Comparison of ENCODE assay signal across 28 mouse cellular contexts in genomic region chr8:111091706-111092105, GRCm38 (mm10). TPM values are rescaled to one million over a fixed set of nuclear protein-coding genes. Genes with fewer than 3 reads are reported as not detected.
DNase-seq lines count a peak whose midpoint lies in the region; ATAC-seq and TF ChIP-seq lines count a peak whose summit lies in the region.
"Had no signal": no experiment of that assay in that cellular context is flagged by ENCODE, and none has a peak within 500 bp of the region (broad histone marks: within the 10 kb centered on the region; RNA-seq: fewer than 3 reads in every experiment).

No protein-coding gene starts in this region.

- peaks cover 5% of the 10 kb centered on the region for H3K4me1 ChIP-seq in heart, adult 2 months (ENCODE audit: control insufficient read depth, insufficient read depth, low read length)
- H3K4me1 ChIP-seq in heart, postnatal 0 days (ENCODE audit: control insufficient read depth, insufficient read depth) = peaks cover 6% of the 10 kb centered on the region; the same call in 1 of the 2 replicates

- H3K4me2 ChIP-seq in heart, postnatal 0 days (ENCODE audit: low read depth, low read length) = no peak overlapping the region
- H3K4me2 ChIP-seq: forebrain, embryonic 13.5 days; intestine, embryonic 15.5 days; liver, embryonic 13.5 days; midbrain, embryonic 11.5 days; neural tube, embryonic 15.5 days had no signal

- ATAC-seq in frontal cortex, adult (ENCODE audit: low TSS enrichment) = peak; percentile 39; the same call in 1 of the 2 replicates
- ATAC-seq in heart, postnatal 0 days (ENCODE audit: insufficient read depth, low read depth) = no peak
- ATAC-seq: activated CD4-positive, CD25-positive, alpha-beta regulatory T cell, adult 4 months; forebrain, embryonic 13.5 days; hindbrain, embryonic 16.5 days; intestine, embryonic 15.5 days had no signal

- H3K9ac ChIP-seq in heart, adult 2 months (ENCODE audit: low read depth, low read length) = no peak overlapping the region
- H3K9ac ChIP-seq in heart, postnatal 0 days (replicated peaks; ENCODE audit: low read depth, low read length) = no peak overlapping the region
- H3K9ac ChIP-seq: forebrain, embryonic 13.5 days; intestine, embryonic 15.5 days; liver, embryonic 13.5 days; neural tube, embryonic 15.5 days had no signal

- H3K79me2 ChIP-seq in heart, adult 2 months (replicated peaks; ENCODE audit: control insufficient read depth, insufficient read depth, low read length) = no peaks in the 10 kb centered on the region; the same call in 1 of the 2 replicates

- no peak for DNase-seq in frontal cortex, postnatal 10 days (ENCODE audit: low spot score in 2 of 2)
- no peak for DNase-seq in heart, adult 2 months
- no peak for DNase-seq in heart, adult 11 months
- peak; percentile 30 for DNase-seq in heart, postnatal 0 days (ENCODE audit: low spot score)
- no peak for DNase-seq in heart, postnatal 14 days
- peak; percentile 18 to 36 for DNase-seq in heart, postnatal 10 days
- DNase-seq in cerebellum, postnatal 25 days = no peak
- DNase-seq: adrenal gland, postnatal 10 days; cerebellum, adult 8-10 months; kidney, adult 8-10 months; kidney, postnatal 10 days; liver, embryonic 13.5 days; lung, adult 2 months; lung, postnatal 14 days had no signal

- TF ChIP-seq EP300 in heart, adult 2 months (IDR thresholded peaks at IDR 0.05; ENCODE audit: insufficient read depth, low read depth, low read length) = no peak
- no peak for TF ChIP-seq EP300 in heart, postnatal 0 days (IDR thresholded peaks at IDR 0.05; ENCODE audit: low read depth)

- intact Hi-C loops in heart, adult 2 months (cut with DNase I) = loop anchor here (2.0 kb wide), 1 partner anchor 35 kb away; the partner anchor contains the start of gene Exosc6
- intact Hi-C loops in heart, postnatal 14 days (cut with DNase I) = loop anchor here (2.0 to 10.0 kb wide), 3 partner anchors 35 to 467 kb away; partner anchors contain the start of gene Exosc6
- intact Hi-C loops in heart, postnatal 10 days (cut with DNase I) = loop anchor here (2.0 to 5.0 kb wide), 3 partner anchors 35 to 344 kb away; partner anchors contain the start of gene Exosc6

- peaks cover 5% of the 10 kb centered on the region; the same call in 1 of the 2 replicates for H3K36me3 ChIP-seq in heart, adult 2 months (ENCODE audit: control insufficient read depth, insufficient read depth, low read length)
- H3K36me3 ChIP-seq in heart, postnatal 0 days (replicated peaks; ENCODE audit: control insufficient read depth, insufficient read depth, low read length) = no peaks in the 10 kb centered on the region
- H3K36me3 ChIP-seq: hindbrain, embryonic 10.5 days; intestine, embryonic 15.5 days; liver, embryonic 13.5 days; neural tube, embryonic 15.5 days had no signal

- no peaks in the 10 kb centered on the region for H3K9me3 ChIP-seq in heart, postnatal 0 days (replicated peaks; ENCODE audit: control insufficient read depth, low read length)
- H3K9me3 ChIP-seq: forebrain, embryonic 13.5 days; hindbrain, embryonic 10.5 days; intestine, embryonic 15.5 days; liver, embryonic 13.5 days; neural tube, embryonic 15.5 days had no signal

- H3K4me3 ChIP-seq in heart, adult 2 months = no peak overlapping the region
- no peak overlapping the region for H3K4me3 ChIP-seq in heart, postnatal 0 days (ENCODE audit: low read depth, low read length)
- H3K4me3 ChIP-seq: forebrain, embryonic 13.5 days; hindbrain, embryonic 10.5 days; intestine, embryonic 15.5 days; liver, embryonic 13.5 days; neural tube, embryonic 15.5 days had no signal

- 39% methylated on average over 7 of the region's 7 CpGs for WGBS in heart, adult 2 months
- 38% methylated on average over 7 of the region's 7 CpGs for WGBS in heart, postnatal 0 days

- H3K27me3 ChIP-seq in heart, adult 2 months (ENCODE audit: control insufficient read depth, insufficient read depth, low read length) = no peaks in the 10 kb centered on the region
- no peaks in the 10 kb centered on the region for H3K27me3 ChIP-seq in heart, postnatal 0 days (ENCODE audit: control insufficient read depth, insufficient read depth, low read length)
- H3K27me3 ChIP-seq: forebrain, embryonic 13.5 days; intestine, embryonic 15.5 days; neural tube, embryonic 15.5 days had no signal

- H3K27ac ChIP-seq in heart, adult 2 months = peak overlapping the region; percentile 75
- peak overlapping the region; percentile 50; the same call in 1 of the 2 replicates for H3K27ac ChIP-seq in heart, postnatal 0 days (ENCODE audit: low read depth)
- H3K27ac ChIP-seq: forebrain, embryonic 13.5 days; hindbrain, embryonic 10.5 days; intestine, embryonic 15.5 days; liver, embryonic 13.5 days; neural tube, embryonic 15.5 days; stomach, postnatal 0 days had no signal

- no peak for TF ChIP-seq CTCF in heart, adult 2 months (IDR thresholded peaks at IDR 0.05)
- TF ChIP-seq CTCF in heart, postnatal 0 days (IDR thresholded peaks at IDR 0.05; ENCODE audit: low read depth) = no peak

- peak; percentile 40; the same call in 1 of the 2 replicates for TF ChIP-seq POLR2A in heart, adult 2 months (IDR thresholded peaks at IDR 0.05; ENCODE audit: insufficient read depth, low read depth, low read length)

RNA-seq across cellular contexts. Expression of gene Clec18a, which starts 0.5 kb away (rescaled TPM):
- 1 to 10 TPM; 1.1 to 1.3 TPM for total RNA-seq in heart, adult 2 months (2021)
- polyA plus RNA-seq in heart, adult 2 months (2012; rRNA removed) = 1.1 and 1.6 TPM in 2 replicates
- total RNA-seq in heart, postnatal 0 days (2014; rRNA removed; ENCODE audit: low replicate concordance) = not detected in 2 replicates
- polyA plus RNA-seq in heart, postnatal 0 days (2015; fragmentation: Nextera tagmentation; extraction: Ambion mirVana) = 0.05 and 0.10 TPM in 2 replicates
- total RNA-seq in heart, postnatal 14 days (2021) = under 1 TPM; 0.41 to 0.76 TPM
- total RNA-seq in heart, postnatal 10 days (2021) = under 1 TPM; 0.12 to 0.24 TPM
- total RNA-seq: megakaryocyte progenitor cell, adult 5-6 weeks; midbrain, postnatal 0 days had no signal
- polyA plus RNA-seq: activated CD4-positive, CD25-positive, alpha-beta regulatory T cell, adult 4 months; liver, embryonic 13.5 days; stomach, postnatal 0 days; thymus, postnatal 0 days had no signal

RNA-seq across cellular contexts. Expression of gene Pdpr, which starts 2.7 kb away (rescaled TPM):
- total RNA-seq in heart, adult 2 months (2021) = 100 to 1,000 TPM in 1 of 2 experiments, 10 to 100 TPM in 1; 88.3 to 114 TPM
- 28.5 and 55.3 TPM in 2 replicates for polyA plus RNA-seq in heart, adult 2 months (2012; rRNA removed)
- total RNA-seq in heart, postnatal 0 days (2014; rRNA removed; ENCODE audit: low replicate concordance) = 67.8 and 87.4 TPM in 2 replicates
- polyA plus RNA-seq in heart, postnatal 0 days (2015; fragmentation: Nextera tagmentation; extraction: Ambion mirVana) = 14.9 and 17.9 TPM in 2 replicates
- total RNA-seq in heart, postnatal 14 days (2021) = 10 to 100 TPM; 86.2 to 88.0 TPM
- total RNA-seq in heart, postnatal 10 days (2021) = 10 to 100 TPM; 75.0 to 78.5 TPM

RNA-seq across cellular contexts. Expression of gene Exosc6, which starts 35.6 kb away (rescaled TPM):
- total RNA-seq in heart, adult 2 months (2021) = not detected
- polyA plus RNA-seq in heart, adult 2 months (2012; rRNA removed) = not detected in 2 replicates
- 7.1 and 17.0 TPM in 2 replicates for total RNA-seq in heart, postnatal 0 days (2014; rRNA removed; ENCODE audit: low replicate concordance)
- 0.38 and 2.0 TPM in 2 replicates for polyA plus RNA-seq in heart, postnatal 0 days (2015; fragmentation: Nextera tagmentation; extraction: Ambion mirVana)
- not detected for total RNA-seq in heart, postnatal 14 days (2021)
- total RNA-seq in heart, postnatal 10 days (2021) = not detected
- total RNA-seq: adrenal gland, postnatal 10 days; layer of hippocampus, postnatal 25 days; left cerebral cortex, postnatal 10 days; midbrain, postnatal 0 days had no signal
- polyA plus RNA-seq: activated CD4-positive, CD25-positive, alpha-beta regulatory T cell, adult 4 months; forebrain, embryonic 13.5 days; hindbrain, embryonic 16.5 days; midbrain, postnatal 0 days; neural tube, embryonic 15.5 days had no signal

RNA-seq across cellular contexts. Expression of gene Aars, which starts 58.8 kb away (rescaled TPM):
- total RNA-seq in heart, adult 2 months (2021) = 10 to 100 TPM; 31.9 to 38.1 TPM
- 19.4 and 28.3 TPM in 2 replicates for polyA plus RNA-seq in heart, adult 2 months (2012; rRNA removed)
- total RNA-seq in heart, postnatal 0 days (2014; rRNA removed; ENCODE audit: low replicate concordance) = 35.1 and 38.9 TPM in 2 replicates
- 22.3 and 25.6 TPM in 2 replicates for polyA plus RNA-seq in heart, postnatal 0 days (2015; fragmentation: Nextera tagmentation; extraction: Ambion mirVana)
- total RNA-seq in heart, postnatal 14 days (2021) = 10 to 100 TPM; 31.8 to 32.9 TPM
- total RNA-seq in heart, postnatal 10 days (2021) = 10 to 100 TPM; 39.1 to 42.0 TPM

Comparison
In these comparisons a context has a peak if more than half of its experiments do, and no peak if none do; other contexts are left out.
1. DNase-seq: peak in heart, postnatal 0 days (single experiment) and heart, postnatal 10 days (2 of 2); none in frontal cortex, postnatal 10 days (0 of 2), heart, adult 2 months (0 of 2), heart, adult 11 months (single experiment), heart, postnatal 14 days (0 of 2) and cerebellum, postnatal 25 days (0 of 2).